4 mouse cellular contexts compared by ENCODE assay signal in the genomic region with DNA sequence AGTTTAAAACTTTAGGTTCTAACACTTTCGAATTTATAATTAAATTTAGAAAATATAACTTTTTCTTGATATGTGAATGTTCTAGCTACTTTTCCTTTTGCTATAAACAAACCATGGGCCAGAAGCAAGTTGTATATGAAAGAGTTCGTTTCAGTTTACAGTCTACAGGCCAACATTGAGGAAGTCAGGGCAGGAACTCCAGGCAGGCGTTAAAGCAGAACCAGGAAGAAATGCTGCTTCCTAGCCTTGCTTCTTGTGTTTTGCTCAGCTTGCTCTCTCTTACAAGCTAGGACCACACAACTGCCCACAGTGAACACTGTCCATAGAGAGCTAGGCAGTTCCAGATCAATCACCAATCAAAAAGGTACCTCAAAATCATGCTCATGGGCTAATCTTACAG.
ATAC-seq lines count a peak whose summit lies in the region.
"Not testable (repeated sequence)": the region's sequence is repeated elsewhere in the genome, so short reads cannot be mapped to it uniquely, and the experiment has no call there.

No protein-coding gene starts in this region.

- H3K27ac ChIP-seq in macrophage = peak overlapping the region; percentile 75

- not testable (repeated sequence) for H3K36me3 ChIP-seq in macrophage (ENCODE audit: inconsistent target)

- not testable (repeated sequence) for H3K79me2 ChIP-seq in macrophage (ENCODE audit: inconsistent target)

- ATAC-seq in granulocyte monocyte progenitor cell, adult 5-6 weeks (replicated peaks; ENCODE audit: poor library complexity, severe bottlenecking) = peak; percentile 67
- peak; percentile 80 for ATAC-seq in megakaryocyte, adult 5-6 weeks (ENCODE audit: poor library complexity, severe bottlenecking)
- ATAC-seq in megakaryocyte progenitor cell, adult 5-6 weeks (replicated peaks; ENCODE audit: poor library complexity) = peak; percentile 58

- not testable (repeated sequence) for H3K4me3 ChIP-seq in macrophage (ENCODE audit: inconsistent target)

- 20% methylated on average over 1 of the region's 3 CpGs for WGBS in macrophage (ENCODE audit: missing documents)
